Mouse (Mus musculus): Measurements from ENCODE around the gene Pip5kl1.

The Pip5kl1 gene

DNA sequence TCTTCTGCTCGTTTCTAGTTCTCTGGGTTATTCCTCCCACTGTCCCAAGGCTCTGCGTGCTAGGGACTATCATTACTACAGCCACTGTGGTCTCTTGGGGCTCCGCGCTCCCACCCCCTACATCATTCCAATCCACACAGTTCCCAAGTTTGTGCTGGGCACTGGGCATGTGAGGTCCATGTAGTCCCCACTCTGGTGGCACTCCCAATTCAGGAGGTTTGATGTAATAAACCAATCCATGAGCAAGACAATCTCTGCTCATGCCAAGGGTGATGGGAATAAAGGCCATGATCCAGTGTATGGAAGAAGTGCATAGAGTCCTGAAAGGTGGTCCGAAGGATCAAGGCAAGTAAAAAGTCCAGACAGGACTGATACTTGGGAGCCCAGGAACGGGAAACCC lies at the start of gene Pip5kl1:
Gene Pip5kl1, plus strand, starts transcription at position 301 of the 400 bp plus-strand sequence.
- DNase-seq (ENCODE audit: low spot score in 2 of 2): no peak

GRCm38 (mm10) chr2:32525816-32526215 lies 48.8 kb upstream of the Pip5kl1 start:
- DNase-seq (ENCODE audit: low spot score in 2 of 2): peak in 1 of 2 experiments; percentile 9

DNA sequence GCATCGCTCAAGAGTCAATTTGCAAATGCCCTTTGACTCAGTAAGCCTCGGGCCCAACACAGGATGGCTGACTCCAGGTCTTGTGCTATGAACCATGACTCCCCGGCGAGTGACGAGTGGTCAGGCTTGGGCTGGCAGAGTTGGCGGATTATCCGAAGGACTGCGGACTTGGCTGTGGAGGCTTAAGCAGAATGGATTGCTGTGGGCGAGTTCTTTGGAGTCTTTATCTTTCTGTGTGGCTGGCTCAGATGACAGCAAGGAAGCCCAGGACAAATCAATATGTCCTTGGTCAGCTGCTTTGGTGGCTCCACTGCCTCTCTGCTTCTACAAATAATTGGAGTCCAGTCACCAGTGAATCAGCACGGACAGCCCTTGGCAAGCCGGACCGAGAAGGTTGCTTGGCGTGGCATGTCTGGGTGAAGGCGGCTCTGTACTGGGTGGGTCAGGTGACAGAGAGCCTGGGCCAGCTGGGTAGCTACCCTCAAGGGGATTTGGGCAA lies 47.1 kb upstream of the Pip5kl1 start:
- no peak for DNase-seq (ENCODE audit: low spot score in 2 of 2)

DNA sequence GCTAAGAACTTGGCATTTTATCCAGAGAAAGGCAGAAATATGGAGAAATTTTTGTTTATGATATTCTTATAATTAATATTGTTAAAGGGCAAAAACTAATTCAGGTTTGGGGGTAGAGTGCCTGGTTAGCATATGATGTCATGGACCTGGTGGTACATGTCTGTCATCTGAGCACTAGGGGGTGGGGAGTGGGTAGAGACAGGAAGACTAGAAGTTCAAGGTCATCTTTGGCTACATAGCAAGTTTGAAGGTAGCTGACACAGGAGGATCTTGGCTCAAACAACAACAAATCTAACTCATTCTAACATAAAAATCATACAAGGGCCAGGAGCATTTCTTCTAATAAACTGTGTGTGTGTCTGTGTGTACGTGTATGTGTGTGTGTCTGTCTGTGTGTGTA lies 46.3 kb upstream of the Pip5kl1 start:
- DNase-seq (ENCODE audit: low spot score in 2 of 2): no peak

DNA sequence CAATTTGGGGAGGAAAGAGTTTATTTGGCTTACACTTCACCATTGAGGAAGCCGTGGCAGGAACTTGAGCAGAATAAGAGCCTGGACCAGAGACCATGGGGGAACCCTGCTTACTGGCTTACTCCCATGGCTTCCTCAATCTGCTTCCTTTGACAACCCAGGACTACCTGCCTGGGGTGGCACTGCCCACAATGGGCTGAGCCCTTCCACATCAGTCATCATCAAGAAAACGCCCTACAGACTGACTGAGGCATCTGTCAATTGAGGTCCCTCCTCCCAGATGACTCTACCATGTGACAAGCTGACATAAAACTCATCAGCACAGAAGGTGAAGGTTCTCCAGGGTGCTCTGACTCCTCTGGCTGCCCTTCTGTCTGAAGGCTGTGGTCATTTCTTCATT lies 44.1 kb upstream of the Pip5kl1 start:
- no peak for DNase-seq (ENCODE audit: low spot score in 2 of 2)

DNA sequence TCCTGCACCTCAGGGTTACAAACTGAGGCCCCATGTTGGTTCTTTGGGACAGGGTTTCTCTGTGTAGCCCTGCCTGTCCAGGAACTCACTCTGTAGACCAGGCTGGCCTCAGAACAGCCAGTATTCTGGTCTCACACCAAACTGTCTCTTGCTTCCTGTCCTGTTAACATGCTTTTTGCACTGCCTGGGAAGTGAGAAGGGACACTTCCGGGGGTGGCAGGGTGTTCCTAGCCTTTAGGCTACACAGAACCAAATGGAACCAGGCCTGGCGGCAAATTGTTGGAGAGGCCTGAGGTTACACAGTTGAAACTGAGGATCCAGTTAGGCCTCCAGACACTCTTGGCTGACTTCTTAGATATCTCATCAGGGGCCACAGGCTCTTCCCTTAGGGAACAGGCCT lies 41.4 kb upstream of the Pip5kl1 start:
- DNase-seq (ENCODE audit: low spot score in 2 of 2): no peak

DNA sequence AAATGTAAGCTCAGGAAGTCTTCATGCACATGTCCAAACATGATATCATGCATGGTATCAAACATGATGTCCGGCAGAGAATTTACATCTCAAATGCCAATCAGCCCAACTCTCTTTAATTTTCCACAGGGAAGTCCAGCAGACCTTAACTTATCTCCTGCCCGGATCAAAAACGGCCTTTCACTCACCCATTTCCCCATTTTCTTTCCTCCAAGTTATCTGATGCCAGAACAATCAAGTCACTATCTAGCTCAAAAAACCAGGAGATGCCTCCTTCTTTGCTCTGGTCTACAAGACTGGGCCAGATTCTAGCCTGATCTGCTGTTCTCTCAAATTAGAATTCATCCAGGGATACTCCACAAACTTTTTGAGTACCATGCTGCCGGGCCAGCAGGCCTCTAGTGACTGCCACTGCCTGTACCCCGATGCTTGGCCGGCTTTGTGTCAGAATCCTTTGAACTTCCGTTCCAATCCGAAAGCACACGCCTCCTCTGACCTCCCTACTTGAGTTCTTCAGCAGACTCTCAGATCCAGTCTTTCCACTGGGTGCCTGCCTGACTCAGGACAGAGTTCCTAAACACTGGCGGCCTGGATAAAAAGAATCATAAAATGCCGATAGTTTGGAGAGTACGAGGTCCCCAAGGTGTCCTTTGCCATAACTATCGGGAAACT lies 40.4 kb upstream of the Pip5kl1 start:
- DNase-seq (ENCODE audit: low spot score in 2 of 2): peak; percentile 50 to 64

DNA sequence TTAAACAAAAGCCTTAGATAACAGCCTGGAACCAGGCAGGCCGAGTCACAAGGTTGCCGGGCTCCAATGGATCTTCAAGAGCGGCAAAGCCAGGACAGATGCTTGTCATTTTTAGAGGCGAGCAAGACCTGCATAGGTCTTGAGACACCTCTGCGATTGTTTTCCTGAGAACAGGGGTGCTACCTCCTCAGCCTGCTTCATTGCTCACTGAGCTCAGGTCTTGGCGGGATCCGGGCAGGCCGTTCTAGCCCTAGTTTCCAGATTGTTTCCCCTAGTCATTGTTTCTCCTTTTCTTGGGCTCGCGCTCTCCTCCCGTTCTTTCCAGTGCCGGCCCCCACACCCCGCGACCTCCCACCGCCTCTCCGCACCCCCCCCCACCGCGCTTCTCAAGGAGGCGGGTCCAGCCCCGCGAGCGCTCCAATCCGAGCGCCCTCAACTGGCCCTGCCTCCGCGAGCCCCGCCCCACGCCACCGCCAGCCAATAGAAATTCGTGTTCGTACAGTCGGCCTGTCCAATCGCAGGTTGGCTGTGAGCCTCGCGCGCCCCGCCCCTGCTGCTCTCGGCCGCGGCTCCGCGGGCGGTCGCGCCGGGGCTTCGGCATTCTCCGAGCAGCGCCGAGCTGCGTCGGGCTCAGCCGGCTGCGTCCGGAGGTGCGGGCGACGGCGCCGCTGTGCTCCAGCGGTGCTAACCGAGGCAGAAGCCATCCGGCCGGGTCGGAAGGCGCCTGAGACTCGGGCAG lies 39.7 kb upstream of the Pip5kl1 start, which contains the start of gene Fam102a:
Gene Fam102a, plus strand, starts transcription at position 600 of the 739 bp plus-strand sequence.
- peak; percentile 99 to 100 for DNase-seq (ENCODE audit: low spot score in 2 of 2)

GRCm38 (mm10) chr2:32535501-32535991 lies 39.1 kb upstream of the Pip5kl1 start:
- DNase-seq (ENCODE audit: low spot score in 2 of 2): peak; percentile 72 to 74

DNA sequence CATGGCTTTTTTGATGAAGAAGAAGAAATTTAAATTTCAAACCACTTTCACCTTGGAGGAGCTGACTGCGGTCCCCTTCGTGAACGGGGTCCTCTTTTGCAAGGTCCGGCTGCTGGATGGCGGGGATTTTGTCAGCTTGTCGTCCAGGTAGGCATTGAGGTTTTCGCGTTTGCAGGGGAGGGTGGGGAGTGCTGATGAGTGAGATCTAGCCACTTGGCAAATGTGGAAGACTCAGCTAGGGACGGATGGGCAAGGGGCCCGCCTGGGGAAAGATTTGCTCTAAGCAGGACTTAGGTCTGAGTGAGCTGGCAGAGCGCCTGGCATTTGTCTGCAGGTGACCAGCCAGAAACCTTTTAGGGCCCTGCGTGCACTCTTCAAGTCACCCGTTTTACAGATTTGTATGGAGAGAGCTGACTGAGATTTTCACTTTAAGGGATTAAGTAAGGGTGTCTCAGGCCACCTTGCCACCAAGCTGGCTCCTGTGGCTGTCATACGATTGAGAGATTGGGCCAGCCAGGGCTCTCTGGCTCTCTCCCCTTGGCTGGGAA lies 38.4 kb upstream of the Pip5kl1 start:
- peak; percentile 58 to 66 for DNase-seq (ENCODE audit: low spot score in 2 of 2)

- DNase-seq (ENCODE audit: low spot score in 2 of 2): peak; percentile 77 to 78
These were observed 37.8 kb upstream of the Pip5kl1 start for GRCm38 (mm10) chr2:32536634-32537359.

DNA sequence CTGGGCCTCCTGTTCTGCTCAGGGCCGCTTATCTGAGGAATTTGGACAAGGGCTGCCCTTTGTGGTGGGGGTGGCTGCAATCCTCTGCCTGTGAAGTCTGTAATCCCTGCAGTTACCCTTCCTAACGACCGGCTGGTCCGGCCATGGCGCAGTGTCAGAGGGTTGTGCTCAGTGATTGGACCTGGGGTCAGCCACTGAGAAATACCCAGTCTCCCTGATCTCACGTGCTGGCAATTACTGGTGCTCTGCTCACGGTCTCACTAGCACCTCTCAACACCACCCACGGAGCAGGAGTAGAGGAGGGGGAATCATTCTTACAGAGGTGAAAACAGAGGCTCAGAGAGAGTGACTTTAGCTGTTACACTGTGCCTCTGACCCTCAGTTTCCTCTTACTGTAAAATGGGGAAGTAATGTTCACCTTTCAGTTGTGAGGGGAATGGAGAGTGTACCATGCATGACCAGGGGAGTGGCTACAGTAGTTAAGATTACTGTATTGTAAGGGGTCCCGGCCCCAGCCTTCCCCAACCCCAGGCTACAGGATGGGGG lies 37.2 kb upstream of the Pip5kl1 start:
- DNase-seq (ENCODE audit: low spot score in 2 of 2): peak in 1 of 2 experiments; percentile 47

DNA sequence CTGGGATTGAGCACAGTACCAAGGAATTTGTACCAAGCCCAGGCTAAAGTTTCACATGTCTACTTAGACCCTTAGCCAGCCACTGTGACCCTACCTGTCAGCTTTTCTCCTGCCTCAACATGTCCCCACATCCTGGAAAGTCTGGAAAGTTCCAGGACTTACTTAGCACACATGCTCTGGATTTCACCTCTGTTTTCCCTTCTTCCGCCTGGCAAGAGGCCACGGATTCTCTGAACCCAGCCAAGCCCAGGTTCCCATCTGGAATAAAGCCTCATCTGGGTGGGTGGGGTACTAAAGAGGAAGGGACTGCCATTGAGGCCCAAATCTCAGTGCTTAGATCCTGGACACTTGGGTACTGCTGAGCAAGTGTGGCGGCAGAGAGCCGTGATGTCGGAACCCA lies 36.7 kb upstream of the Pip5kl1 start:
- DNase-seq (ENCODE audit: low spot score in 2 of 2): no peak

DNA sequence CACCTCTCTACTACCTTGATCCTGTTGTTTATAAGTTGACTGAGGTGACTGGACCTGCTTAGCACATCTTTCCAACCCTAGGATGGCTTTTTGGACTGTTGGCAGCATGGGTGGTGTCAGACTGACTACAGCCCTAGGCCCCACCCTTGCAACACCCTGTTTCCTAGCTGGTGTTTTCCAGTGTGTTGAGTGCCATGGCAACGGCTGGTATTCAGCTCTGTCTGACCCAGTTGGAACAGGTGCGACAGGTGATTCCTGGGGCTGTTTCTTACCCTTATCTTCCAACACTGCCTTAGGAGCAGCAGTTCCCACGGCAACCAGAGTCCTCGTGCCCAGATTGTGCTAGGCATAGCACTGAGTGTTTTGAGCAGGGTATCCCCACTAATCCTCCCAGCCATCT lies 36.1 kb upstream of the Pip5kl1 start:
- DNase-seq (ENCODE audit: low spot score in 2 of 2): peak in 1 of 2 experiments; percentile 50

DNA sequence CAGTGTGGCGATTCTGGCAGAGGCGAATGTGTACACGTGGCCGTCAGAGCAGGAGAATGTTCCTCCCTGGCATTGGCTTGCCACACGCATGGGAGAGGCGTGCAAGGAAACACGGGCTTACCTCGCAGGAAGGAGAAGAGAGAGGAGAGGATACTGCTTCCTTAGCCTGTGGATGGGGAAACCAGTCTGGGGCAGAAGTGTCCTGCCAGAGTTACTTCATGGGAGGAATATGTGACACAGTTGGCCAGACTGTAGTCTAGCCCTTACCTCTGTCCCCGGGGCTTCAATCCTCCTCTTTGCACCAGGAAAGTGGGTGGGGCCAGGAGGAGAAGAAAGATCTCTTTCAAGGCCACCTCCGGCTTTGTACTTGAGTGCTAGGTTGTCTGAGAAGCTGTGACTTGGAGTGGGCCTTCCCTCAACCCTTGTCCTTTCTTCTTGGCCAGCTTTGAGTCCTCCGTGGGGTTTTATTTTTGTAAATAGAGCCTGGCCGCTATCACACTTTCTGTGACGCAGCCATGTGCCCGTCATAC lies 35.1 kb upstream of the Pip5kl1 start:
- no peak for DNase-seq (ENCODE audit: low spot score in 2 of 2)

GRCm38 (mm10) chr2:32541333-32541908 lies 33.2 kb upstream of the Pip5kl1 start:
- no peak for DNase-seq (ENCODE audit: low spot score in 2 of 2)

DNA sequence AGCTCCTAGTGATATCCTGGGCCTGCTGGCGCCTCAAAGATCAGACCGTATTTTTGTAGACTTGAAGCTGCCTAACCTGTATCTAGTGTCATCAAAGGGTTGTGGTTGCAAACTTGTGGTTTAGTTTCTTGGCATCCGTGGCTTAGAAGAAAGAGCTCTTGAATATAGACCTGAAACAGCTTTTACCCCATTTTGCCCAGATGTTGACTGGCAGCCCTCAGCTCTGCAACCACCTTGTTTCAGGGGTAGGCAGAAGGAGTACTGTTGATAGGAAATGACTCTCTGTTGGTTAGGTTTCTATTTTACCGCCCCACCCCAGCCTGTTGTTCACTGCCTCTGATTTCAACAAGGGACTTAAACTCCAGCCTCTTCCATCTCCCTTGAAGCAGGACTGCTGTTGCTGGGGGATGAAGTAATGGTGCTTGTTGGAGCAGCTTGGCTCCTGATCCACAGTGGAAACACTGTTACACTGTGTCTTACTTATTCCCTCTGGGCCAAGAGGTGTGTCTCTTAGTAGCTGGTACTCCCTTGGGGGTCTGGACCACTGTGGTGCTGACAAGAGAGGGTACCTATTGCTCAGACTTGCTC lies 32.5 kb upstream of the Pip5kl1 start:
- DNase-seq (ENCODE audit: low spot score in 2 of 2): no peak

GRCm38 (mm10) chr2:32543031-32543449 lies 31.6 kb upstream of the Pip5kl1 start:
- DNase-seq (ENCODE audit: low spot score in 2 of 2): peak; percentile 59 to 63

DNA sequence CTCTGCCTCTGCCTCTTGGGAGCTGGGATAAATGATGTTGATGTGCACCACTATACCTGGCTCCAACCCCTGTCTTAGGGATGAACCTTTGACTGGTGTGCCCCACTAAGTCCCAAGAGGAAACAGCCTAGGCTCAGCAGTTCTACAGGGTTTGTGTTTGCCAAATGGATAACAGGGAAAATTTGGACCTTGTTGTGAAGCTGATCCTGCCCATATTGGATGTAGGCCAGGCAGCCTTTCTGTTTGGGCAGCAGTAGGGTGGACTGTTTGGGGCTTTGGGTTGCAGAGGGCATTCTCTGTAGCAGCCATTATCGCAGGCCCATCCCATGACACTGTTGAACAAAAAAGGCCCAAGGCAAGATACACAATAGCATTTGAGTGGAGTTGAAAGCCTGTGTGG lies 27.6 kb upstream of the Pip5kl1 start:
- DNase-seq (ENCODE audit: low spot score in 2 of 2): no peak

GRCm38 (mm10) chr2:32547380-32547779 lies 27.2 kb upstream of the Pip5kl1 start:
- no peak for DNase-seq (ENCODE audit: low spot score in 2 of 2)
